Mouse (Mus musculus): ENCODE data around the gene Gm20431. TPM values are rescaled to one million over a fixed set of nuclear protein-coding genes. Genes with fewer than 3 reads are reported as not detected.

Gm20431 gene
- polyA plus RNA-seq, 1 experiment: 15.3 TPM

DNA sequence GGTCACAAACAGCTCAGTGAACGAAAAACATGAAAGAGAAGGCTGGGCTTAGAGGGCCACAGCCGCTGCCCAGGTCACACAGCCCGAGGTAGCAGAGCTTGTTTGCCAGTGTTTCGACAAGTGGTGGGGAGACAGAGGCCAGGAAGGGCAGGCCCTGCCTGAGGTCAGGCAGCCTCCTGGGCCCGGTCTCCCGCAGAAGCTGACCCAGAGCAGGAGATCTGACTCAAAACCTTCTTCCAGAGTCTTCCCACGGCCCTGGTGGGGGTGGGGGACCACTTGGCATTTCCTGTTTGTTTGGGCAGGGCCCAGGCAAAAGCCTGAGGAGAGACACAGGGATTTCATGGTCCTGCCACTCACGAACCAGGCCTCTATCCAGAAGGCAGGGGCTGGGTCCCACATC, 75.3 kb downstream of the Gm20431 start:
- Histone ChIP-seq H3K4me3 (ENCODE audit: control insufficient read depth, insufficient read depth, low read length) (no peak overlapping the region), H3K27ac (ENCODE audit: control insufficient read depth, insufficient read depth, low read length) (no peak overlapping the region), H3K36me3 (ENCODE audit: control insufficient read depth, insufficient read depth, low read length) (no peaks in the 10 kb centered on the region), H3K4me1 (replicated peaks; ENCODE audit: control insufficient read depth, insufficient read depth, low read length) (peaks cover 10% of the 10 kb centered on the region; the same call in 1 of the 2 replicates), H3K27me3 (ENCODE audit: control insufficient read depth, insufficient read depth, low read length) (no peaks in the 10 kb centered on the region)
- 90% methylated on average over 8 of the region's 8 CpGs for WGBS
- DNase-seq: no peak
- TF ChIP-seq CTCF (IDR thresholded peaks at IDR 0.05; ENCODE audit: borderline replicate concordance, control insufficient read depth, extremely low read depth, insufficient read depth, low read length, poor library complexity): no peak
- TF ChIP-seq POLR2A (IDR thresholded peaks at IDR 0.05; ENCODE audit: control insufficient read depth, extremely low read depth, insufficient read depth, low read length, poor library complexity): no peak

DNA sequence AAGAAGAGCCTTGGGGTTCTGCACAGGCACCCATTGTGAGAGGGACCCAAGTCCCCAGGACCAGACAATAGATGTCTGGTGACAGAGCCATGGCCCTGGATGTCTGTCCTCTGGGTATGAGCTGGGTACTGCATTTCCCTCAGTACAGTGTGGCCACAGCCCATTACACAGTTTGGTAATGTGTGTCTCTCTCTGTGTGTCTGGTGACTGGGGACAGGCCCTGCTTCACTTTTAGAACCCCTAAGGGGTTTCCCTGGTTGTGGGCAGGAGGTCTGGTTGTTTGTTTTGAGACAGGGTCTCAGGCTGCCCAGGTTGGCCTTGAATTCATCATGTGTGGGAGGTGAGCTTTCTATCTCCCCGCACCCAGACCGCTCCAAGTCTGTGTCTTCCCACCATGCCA, 76.0 kb downstream of the Gm20431 start:
- WGBS: 93% methylated on average over 2 of the region's 2 CpGs
- H3K36me3 ChIP-seq (ENCODE audit: control insufficient read depth, insufficient read depth, low read length): no peaks in the 10 kb centered on the region
- DNase-seq: no peak
- no peak overlapping the region for H3K4me3 ChIP-seq (ENCODE audit: control insufficient read depth, insufficient read depth, low read length)
- TF ChIP-seq CTCF (IDR thresholded peaks at IDR 0.05; ENCODE audit: borderline replicate concordance, control insufficient read depth, extremely low read depth, insufficient read depth, low read length, poor library complexity) (no peak), POLR2A (IDR thresholded peaks at IDR 0.05; ENCODE audit: control insufficient read depth, extremely low read depth, insufficient read depth, low read length, poor library complexity) (no peak)
- H3K27ac ChIP-seq (ENCODE audit: control insufficient read depth, insufficient read depth, low read length): no peak overlapping the region
- no peaks in the 10 kb centered on the region for H3K27me3 ChIP-seq (ENCODE audit: control insufficient read depth, insufficient read depth, low read length)
- peaks cover 10% of the 10 kb centered on the region; the same call in 1 of the 2 replicates for H3K4me1 ChIP-seq (replicated peaks; ENCODE audit: control insufficient read depth, insufficient read depth, low read length)

DNA sequence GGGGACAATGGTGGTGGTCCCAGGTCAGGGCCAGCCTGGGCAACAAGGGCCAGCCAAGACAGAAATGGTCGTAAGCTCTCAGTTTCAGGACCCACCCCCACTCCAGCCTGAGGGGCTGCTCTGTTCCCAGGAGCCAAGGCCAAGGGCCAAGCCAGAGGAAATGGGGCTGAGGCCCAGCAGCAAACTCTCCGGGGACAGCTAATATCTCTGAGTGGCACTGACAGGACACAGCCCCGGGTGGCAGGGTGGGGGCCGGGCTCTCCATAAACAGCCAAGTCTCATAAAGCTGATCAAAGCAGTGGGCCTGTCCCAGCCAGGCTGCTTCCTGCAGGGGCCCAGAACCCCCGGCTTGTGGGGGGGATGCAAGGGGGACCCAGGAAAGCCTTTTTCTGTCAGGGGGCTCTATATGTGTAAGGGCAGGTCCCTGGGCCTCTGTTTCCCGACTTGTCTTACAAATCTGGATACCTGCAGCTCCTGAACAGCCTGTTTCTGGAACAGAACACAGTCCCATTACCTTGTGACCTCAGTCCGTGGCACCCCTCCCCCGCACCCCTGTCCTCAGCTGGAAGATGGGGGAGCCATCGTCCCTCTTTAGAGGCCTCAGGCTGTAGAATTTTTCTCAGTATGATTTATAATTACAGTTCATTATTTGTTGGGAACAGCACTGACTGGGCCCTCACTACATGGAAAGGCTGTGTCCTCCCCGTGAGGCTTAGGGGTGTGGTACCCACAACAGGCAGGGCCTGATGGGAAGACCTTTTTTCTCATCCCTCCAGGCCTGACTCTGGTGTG, 77.9 kb downstream of the Gm20431 start:
- Histone ChIP-seq H3K36me3 (ENCODE audit: control insufficient read depth, insufficient read depth, low read length) (no peaks in the 10 kb centered on the region), H3K4me1 (replicated peaks; ENCODE audit: control insufficient read depth, insufficient read depth, low read length) (peaks cover 5% of the 10 kb centered on the region), H3K27me3 (ENCODE audit: control insufficient read depth, insufficient read depth, low read length) (no peaks in the 10 kb centered on the region), H3K4me3 (ENCODE audit: control insufficient read depth, insufficient read depth, low read length) (no peak overlapping the region), H3K27ac (ENCODE audit: control insufficient read depth, insufficient read depth, low read length) (no peak overlapping the region)
- 88% methylated on average over 10 of the region's 10 CpGs for WGBS
- DNase-seq: no peak
- TF ChIP-seq CTCF (IDR thresholded peaks at IDR 0.05; ENCODE audit: borderline replicate concordance, control insufficient read depth, extremely low read depth, insufficient read depth, low read length, poor library complexity) (no peak), POLR2A (IDR thresholded peaks at IDR 0.05; ENCODE audit: control insufficient read depth, extremely low read depth, insufficient read depth, low read length, poor library complexity) (no peak)

DNA sequence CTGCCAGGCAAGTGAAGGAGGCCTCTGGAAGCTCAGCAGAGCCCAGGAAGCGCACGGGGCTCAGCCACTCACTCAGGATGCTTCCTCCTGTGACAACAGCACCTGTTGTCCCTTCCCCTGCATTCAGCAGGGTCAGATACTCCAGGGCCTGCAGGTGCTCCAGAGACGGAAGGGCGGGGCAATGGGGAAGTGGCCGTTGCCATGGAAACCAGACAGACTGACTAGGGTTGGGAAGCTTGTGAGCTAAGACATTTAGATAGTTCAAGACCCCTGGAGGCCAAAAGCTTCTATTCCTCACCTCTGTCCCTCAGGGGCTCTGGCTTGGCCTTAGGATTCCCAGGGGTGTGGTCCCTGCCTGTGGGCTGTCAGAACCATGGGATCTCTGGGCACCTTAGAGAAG, 82.8 kb downstream of the Gm20431 start:
- Histone ChIP-seq H3K36me3 (ENCODE audit: control insufficient read depth, insufficient read depth, low read length) (no peaks in the 10 kb centered on the region), H3K27ac (ENCODE audit: control insufficient read depth, insufficient read depth, low read length) (no peak overlapping the region), H3K27me3 (ENCODE audit: control insufficient read depth, insufficient read depth, low read length) (no peaks in the 10 kb centered on the region), H3K4me1 (replicated peaks; ENCODE audit: control insufficient read depth, insufficient read depth, low read length) (peaks cover 9% of the 10 kb centered on the region), H3K4me3 (ENCODE audit: control insufficient read depth, insufficient read depth, low read length) (no peak overlapping the region)
- TF ChIP-seq CTCF (IDR thresholded peaks at IDR 0.05; ENCODE audit: borderline replicate concordance, control insufficient read depth, extremely low read depth, insufficient read depth, low read length, poor library complexity) (no peak), POLR2A (IDR thresholded peaks at IDR 0.05; ENCODE audit: control insufficient read depth, extremely low read depth, insufficient read depth, low read length, poor library complexity) (no peak)
- WGBS: 18% methylated on average over 5 of the region's 5 CpGs
- peak; percentile 61 for DNase-seq

DNA sequence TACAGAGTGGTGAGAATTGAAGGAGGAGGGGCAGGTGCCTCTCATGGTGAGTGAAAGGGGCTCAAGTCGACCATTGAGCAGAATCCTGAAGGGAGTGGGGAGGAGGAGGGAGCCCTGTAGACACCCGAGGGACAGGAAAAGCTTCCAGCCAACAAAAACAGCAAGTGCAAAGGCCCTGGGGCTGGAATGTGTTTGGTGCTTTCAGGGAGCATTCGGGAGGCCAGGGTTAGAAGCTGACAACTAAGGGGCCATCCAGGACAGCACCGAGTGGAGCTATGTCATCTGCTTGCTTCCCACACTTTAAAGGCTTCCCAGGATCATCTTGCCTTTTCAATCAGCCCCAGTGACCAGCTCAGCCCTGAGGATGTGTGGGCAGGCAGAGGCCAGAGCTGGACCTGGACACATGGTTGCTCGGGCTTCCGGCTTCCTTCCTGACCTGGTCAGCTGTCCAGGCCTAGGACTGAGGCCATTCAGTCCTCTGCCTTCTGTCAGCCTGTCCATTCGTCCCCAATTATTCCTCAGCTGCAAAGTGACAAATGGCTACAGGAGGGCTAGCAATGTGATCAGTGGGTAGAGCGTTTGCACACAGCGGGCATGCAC, 84.0 kb downstream of the Gm20431 start:
- peaks cover 9% of the 10 kb centered on the region for H3K4me1 ChIP-seq (replicated peaks; ENCODE audit: control insufficient read depth, insufficient read depth, low read length)
- H3K36me3 ChIP-seq (ENCODE audit: control insufficient read depth, insufficient read depth, low read length): no peaks in the 10 kb centered on the region
- H3K27ac ChIP-seq (ENCODE audit: control insufficient read depth, insufficient read depth, low read length): no peak overlapping the region
- H3K27me3 ChIP-seq (ENCODE audit: control insufficient read depth, insufficient read depth, low read length): no peaks in the 10 kb centered on the region
- DNase-seq: no peak
- H3K4me3 ChIP-seq (ENCODE audit: control insufficient read depth, insufficient read depth, low read length): no peak overlapping the region
- TF ChIP-seq POLR2A (IDR thresholded peaks at IDR 0.05; ENCODE audit: control insufficient read depth, extremely low read depth, insufficient read depth, low read length, poor library complexity) (no peak), CTCF (IDR thresholded peaks at IDR 0.05; ENCODE audit: borderline replicate concordance, control insufficient read depth, extremely low read depth, insufficient read depth, low read length, poor library complexity) (no peak)
- 87% methylated on average over 9 of the region's 9 CpGs for WGBS

DNA sequence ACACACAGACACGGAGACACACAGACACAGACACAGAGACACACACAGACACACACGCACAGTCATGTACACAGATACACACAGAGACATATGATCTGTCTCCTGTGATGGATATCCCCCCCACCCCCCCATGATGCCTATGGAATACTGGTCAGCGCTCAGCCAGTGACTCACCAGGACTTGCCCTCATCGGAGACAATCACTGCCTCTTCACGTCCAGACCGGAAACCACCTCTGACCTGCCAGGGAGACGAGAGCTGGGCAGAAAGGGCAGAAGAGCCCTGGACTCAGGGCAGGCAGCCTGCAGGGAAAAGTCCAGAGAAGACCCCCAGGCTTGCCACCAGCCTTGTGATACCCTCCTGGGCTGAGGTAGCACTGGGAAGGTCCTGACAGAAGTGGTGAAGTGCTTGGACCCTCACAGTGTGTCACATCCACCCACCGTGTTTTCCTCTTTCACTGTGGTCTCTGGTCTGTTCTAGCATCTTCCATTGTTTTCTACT, 85.1 kb downstream of the Gm20431 start:
- Histone ChIP-seq H3K27me3 (ENCODE audit: control insufficient read depth, insufficient read depth, low read length) (no peaks in the 10 kb centered on the region), H3K36me3 (ENCODE audit: control insufficient read depth, insufficient read depth, low read length) (no peaks in the 10 kb centered on the region), H3K27ac (ENCODE audit: control insufficient read depth, insufficient read depth, low read length) (no peak overlapping the region), H3K4me3 (ENCODE audit: control insufficient read depth, insufficient read depth, low read length) (no peak overlapping the region), H3K4me1 (replicated peaks; ENCODE audit: control insufficient read depth, insufficient read depth, low read length) (peaks cover 9% of the 10 kb centered on the region)
- DNase-seq: no peak
- 89% methylated on average over 8 of the region's 8 CpGs for WGBS
- TF ChIP-seq CTCF (IDR thresholded peaks at IDR 0.05; ENCODE audit: borderline replicate concordance, control insufficient read depth, extremely low read depth, insufficient read depth, low read length, poor library complexity) (no peak), POLR2A (IDR thresholded peaks at IDR 0.05; ENCODE audit: control insufficient read depth, extremely low read depth, insufficient read depth, low read length, poor library complexity) (no peak)

All from thymus, adult 2 months (tissue).